Mouse (Mus musculus): ENCODE measurements around the gene Fah.

GRCm38 (mm10) chr7:84555294-84555693 lies 51.2 kb downstream of the Fah start:
- no peak for TF ChIP-seq CTCF (IDR thresholded peaks at IDR 0.05; ENCODE audit: insufficient read depth, low read depth, low read length)
- TF ChIP-seq POLR2A (IDR thresholded peaks at IDR 0.05; ENCODE audit: insufficient read depth, low read depth, low read length) = no peak

Measured in olfactory bulb, adult 2 months (tissue).